Mouse (Mus musculus) gonadal fat pad, adult 2 months (tissue): ENCODE data around the gene Pigt. TPM values are rescaled to one million over a fixed set of nuclear protein-coding genes. Genes with fewer than 3 reads are reported as not detected.

Source experiments
- DNase-seq: peaks from one replicate; pipeline ENCODE4 v3.0.0-alpha.2; 2012; ENCODE audit warnings: low read depth
- polyA plus RNA-seq: library from polyadenylated mRNA; depleted of rRNA; stranded (reverse); fragments of >200 nt; gene quantifications from 2 replicates; pipeline ENCODE4 v1.2.3, GENCODE M21; 2012

Pigt gene
- polyA plus RNA-seq, 1 experiment: 97.9 TPM

GRCm38 (mm10) chr2:164486258-164487114 lies 10.8 kb upstream of the Pigt start:
- no peak for DNase-seq

GRCm38 (mm10) chr2:164487115-164487527 lies 10.2 kb upstream of the Pigt start:
- DNase-seq: no peak

- no peak for DNase-seq
Observed at GRCm38 (mm10) chr2:164487812-164488211, 9.5 kb upstream of the Pigt start.

- DNase-seq: no peak
Observed at GRCm38 (mm10) chr2:164494126-164494525, 3.2 kb upstream of the Pigt start.

GRCm38 (mm10) chr2:164496331-164496730 lies 989 bp upstream of the Pigt start:
- no peak for DNase-seq

GRCm38 (mm10) chr2:164497691-164498268 lies 460 bp downstream of the Pigt start:
- DNase-seq: no peak

- no peak for DNase-seq
Observed at GRCm38 (mm10) chr2:164499317-164499716, 2.0 kb downstream of the Pigt start.

GRCm38 (mm10) chr2:164500511-164500910 lies 3.2 kb downstream of the Pigt start:
- DNase-seq: no peak

GRCm38 (mm10) chr2:164504919-164505318 lies 7.6 kb downstream of the Pigt start:
- no peak for DNase-seq

- no peak for DNase-seq
Observed at GRCm38 (mm10) chr2:164505619-164506347, 8.5 kb downstream of the Pigt start.

GRCm38 (mm10) chr2:164507811-164508210 lies 10.5 kb downstream of the Pigt start:
- DNase-seq: no peak

- no peak for DNase-seq
Observed at GRCm38 (mm10) chr2:164510621-164511190, 13.4 kb downstream of the Pigt start.

- no peak for DNase-seq
Observed at GRCm38 (mm10) chr2:164512121-164512909, 15.0 kb downstream of the Pigt start.

GRCm38 (mm10) chr2:164513389-164513788 lies 16.1 kb downstream of the Pigt start:
- DNase-seq: no peak

- DNase-seq: no peak
Observed at GRCm38 (mm10) chr2:164514916-164515315, 17.6 kb downstream of the Pigt start.

GRCm38 (mm10) chr2:164515897-164516296 lies 18.6 kb downstream of the Pigt start:
- DNase-seq: no peak

GRCm38 (mm10) chr2:164516592-164516991 lies 19.3 kb downstream of the Pigt start:
- DNase-seq: no peak

- no peak for DNase-seq
Observed at GRCm38 (mm10) chr2:164517485-164518221, 20.3 kb downstream of the Pigt start.

GRCm38 (mm10) chr2:164518266-164519170 lies 21.2 kb downstream of the Pigt start:
- DNase-seq: no peak

GRCm38 (mm10) chr2:164519171-164519526 lies 21.8 kb downstream of the Pigt start:
- no peak for DNase-seq
